Mouse (Mus musculus): ENCODE results near the gene Gm20662. TPM values are rescaled to one million over a fixed set of nuclear protein-coding genes. Genes with fewer than 3 reads are reported as not detected.
"Not testable (repeated sequence)": the region's sequence is repeated elsewhere in the genome, so short reads cannot be mapped to it uniquely, and the experiment has no call there.

Gene Gm20662
- polyA plus RNA-seq, 1 experiment from 2014 or later: 1.5 TPM

DNA sequence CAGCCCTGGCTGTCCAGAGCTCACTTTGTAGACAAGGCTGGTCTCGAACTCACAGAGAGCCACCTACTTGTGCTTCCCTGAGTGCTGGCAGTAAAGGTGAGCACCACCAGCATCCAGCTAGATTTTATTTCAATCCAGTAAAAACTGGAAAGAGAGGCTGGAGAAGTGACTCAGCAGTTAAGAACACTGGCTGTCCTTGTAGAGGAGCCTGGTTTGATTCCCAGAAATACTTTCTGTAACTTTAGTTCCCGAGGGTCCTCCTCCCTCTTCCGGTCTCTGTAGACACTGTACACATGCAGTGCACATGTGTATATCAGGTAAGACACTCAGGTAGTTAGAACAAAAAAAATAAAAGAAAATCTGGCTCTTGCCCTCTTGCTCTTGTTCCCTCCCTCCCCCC lies 8.2 kb upstream of the Gm20662 start:
- Histone ChIP-seq H3K4me1 (replicated peaks) (peaks cover 25% of the 10 kb centered on the region), H3K27me3 (replicated peaks) (no peaks in the 10 kb centered on the region), H3K9ac (no peak overlapping the region), H3K4me3 (no peak overlapping the region), H3K4me2 (no peak overlapping the region), H3K36me3 (peaks cover 7% of the 10 kb centered on the region), H3K27ac (ENCODE audit: poor library complexity, severe bottlenecking) (no peak overlapping the region), H3K9me3 (replicated peaks) (no peaks in the 10 kb centered on the region)
- WGBS: 72% methylated on average over 3 of the region's 3 CpGs
- no peak for ATAC-seq (ENCODE audit: insufficient number of reproducible peaks, low FRiP score)

GRCm38 (mm10) chr9:107992197-107992596 lies 4.0 kb upstream of the Gm20662 start, which contains the start of gene Cdhr4:
Gene Cdhr4, plus strand, starts transcription at chr9:107992497.
- Histone ChIP-seq H3K9ac (no peak within 1 kb of the TSS), H3K4me1 (replicated peaks) (peaks cover 13% of the 10 kb centered on the region), H3K9me3 (replicated peaks) (no peaks in the 10 kb centered on the region), H3K4me3 (no peak within 1 kb of the TSS), H3K27me3 (replicated peaks) (no peaks in the 10 kb centered on the region), H3K36me3 (no peaks in the 10 kb centered on the region), H3K27ac (ENCODE audit: poor library complexity, severe bottlenecking) (no peak within 1 kb of the TSS), H3K4me2 (no peak within 1 kb of the TSS)
- no peak for ATAC-seq (ENCODE audit: insufficient number of reproducible peaks, low FRiP score)
- WGBS: 62% methylated on average over 2 of the region's 2 CpGs

DNA sequence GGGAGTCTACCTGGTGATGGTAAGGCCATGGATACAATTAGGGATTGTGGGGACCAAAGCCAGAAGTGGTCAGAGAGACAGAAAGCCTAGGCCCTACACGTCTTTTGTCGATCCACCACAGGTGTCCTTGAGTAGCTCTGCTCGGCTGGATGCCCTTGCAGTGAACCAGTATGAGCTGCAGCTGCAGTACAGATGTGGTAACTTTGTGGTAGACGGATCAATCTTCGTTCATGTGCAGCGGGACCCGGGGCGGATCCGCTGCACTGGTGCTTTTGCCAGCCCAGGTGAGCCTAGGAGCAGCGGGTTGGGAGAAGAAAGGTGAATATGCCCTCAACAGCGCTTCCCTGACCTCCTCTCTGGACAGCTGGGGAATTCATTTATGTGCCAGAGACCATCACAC lies 3.1 kb upstream of the Gm20662 start:
- Histone ChIP-seq H3K4me2 (no peak overlapping the region), H3K27me3 (replicated peaks) (no peaks in the 10 kb centered on the region), H3K9me3 (replicated peaks) (no peaks in the 10 kb centered on the region), H3K27ac (ENCODE audit: poor library complexity, severe bottlenecking) (no peak overlapping the region), H3K4me3 (no peak overlapping the region), H3K9ac (no peak overlapping the region), H3K36me3 (no peaks in the 10 kb centered on the region), H3K4me1 (replicated peaks) (peaks cover 13% of the 10 kb centered on the region)
- WGBS: 93% methylated on average over 11 of the region's 11 CpGs
- ATAC-seq (ENCODE audit: insufficient number of reproducible peaks, low FRiP score): no peak

DNA sequence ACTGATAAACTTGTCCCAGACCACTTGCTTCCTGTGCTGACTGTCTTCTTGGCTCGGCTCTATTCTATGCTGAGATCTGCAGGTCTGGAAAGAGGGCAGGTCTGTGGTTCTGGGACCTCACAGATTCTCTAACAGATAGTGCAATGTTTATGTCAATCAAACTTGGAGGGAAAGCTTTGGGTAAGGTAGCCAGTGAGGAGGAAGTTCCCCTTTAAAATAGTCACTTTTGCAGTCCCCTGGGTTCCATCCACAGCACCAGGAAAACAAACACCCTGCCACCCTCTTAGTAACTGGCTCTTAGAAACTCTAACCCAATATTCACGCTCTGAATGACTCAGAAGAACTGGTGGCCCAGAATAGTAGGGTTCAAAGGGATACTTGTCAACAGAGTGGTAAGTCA lies 1.7 kb upstream of the Gm20662 start:
- no peaks in the 10 kb centered on the region for H3K9me3 ChIP-seq (replicated peaks)
- no peaks in the 10 kb centered on the region for H3K36me3 ChIP-seq
- H3K9ac ChIP-seq: 0 out of 2 replicates have a peak overlapping the region, but pooled peaks have one; percentile 10
- ATAC-seq (ENCODE audit: insufficient number of reproducible peaks, low FRiP score): no peak
- 28% methylated on average over 2 of the region's 2 CpGs for WGBS
- 0 out of 2 replicates have a peak overlapping the region, but pooled peaks have one; percentile 5 for H3K27ac ChIP-seq (ENCODE audit: poor library complexity, severe bottlenecking)
- no peak overlapping the region for H3K4me2 ChIP-seq
- no peak overlapping the region for H3K4me3 ChIP-seq
- H3K4me1 ChIP-seq (replicated peaks): peaks cover 13% of the 10 kb centered on the region
- H3K27me3 ChIP-seq (replicated peaks): 0 out of 2 replicates have a peak, but pooled peaks cover 3% of the 10 kb centered on the region

- H3K4me3 ChIP-seq: no peak overlapping the region
- no peak overlapping the region for H3K4me2 ChIP-seq
- no peaks in the 10 kb centered on the region for H3K9me3 ChIP-seq (replicated peaks)
- H3K9ac ChIP-seq: no peak overlapping the region
- H3K4me1 ChIP-seq (replicated peaks): peaks cover 13% of the 10 kb centered on the region
- H3K27ac ChIP-seq (ENCODE audit: poor library complexity, severe bottlenecking): no peak overlapping the region
- H3K36me3 ChIP-seq: no peaks in the 10 kb centered on the region
- WGBS: 88% methylated on average over 21 of the region's 21 CpGs
- H3K27me3 ChIP-seq (replicated peaks): 0 out of 2 replicates have a peak, but pooled peaks cover 3% of the 10 kb centered on the region
- no peak for ATAC-seq (ENCODE audit: insufficient number of reproducible peaks, low FRiP score)
Measured at GRCm38 (mm10) chr9:107995513-107995912, 636 bp upstream of the Gm20662 start.

GRCm38 (mm10) chr9:108001922-108002770 lies 6.0 kb downstream of the Gm20662 start, which contains the start of gene Ip6k1:
Gene Ip6k1, plus strand, starts transcription at chr9:108002501.
- Histone ChIP-seq H3K4me1 (replicated peaks) (peaks cover 25% of the 10 kb centered on the region), H3K27ac (ENCODE audit: poor library complexity, severe bottlenecking) (peak within 1 kb of the TSS; percentile 97), H3K27me3 (replicated peaks) (0 out of 2 replicates have a peak, but pooled peaks cover 3% of the 10 kb centered on the region), H3K4me2 (peak within 1 kb of the TSS; percentile 83), H3K36me3 (0 out of 2 replicates have a peak, but pooled peaks cover 3% of the 10 kb centered on the region), H3K4me3 (peak within 1 kb of the TSS; percentile 97), H3K9me3 (replicated peaks) (no peaks in the 10 kb centered on the region), H3K9ac (peak within 1 kb of the TSS; percentile 98)
- ATAC-seq (ENCODE audit: insufficient number of reproducible peaks, low FRiP score): peak; percentile 98
- under 1% methylated on average over 51 of the region's 51 CpGs for WGBS

DNA sequence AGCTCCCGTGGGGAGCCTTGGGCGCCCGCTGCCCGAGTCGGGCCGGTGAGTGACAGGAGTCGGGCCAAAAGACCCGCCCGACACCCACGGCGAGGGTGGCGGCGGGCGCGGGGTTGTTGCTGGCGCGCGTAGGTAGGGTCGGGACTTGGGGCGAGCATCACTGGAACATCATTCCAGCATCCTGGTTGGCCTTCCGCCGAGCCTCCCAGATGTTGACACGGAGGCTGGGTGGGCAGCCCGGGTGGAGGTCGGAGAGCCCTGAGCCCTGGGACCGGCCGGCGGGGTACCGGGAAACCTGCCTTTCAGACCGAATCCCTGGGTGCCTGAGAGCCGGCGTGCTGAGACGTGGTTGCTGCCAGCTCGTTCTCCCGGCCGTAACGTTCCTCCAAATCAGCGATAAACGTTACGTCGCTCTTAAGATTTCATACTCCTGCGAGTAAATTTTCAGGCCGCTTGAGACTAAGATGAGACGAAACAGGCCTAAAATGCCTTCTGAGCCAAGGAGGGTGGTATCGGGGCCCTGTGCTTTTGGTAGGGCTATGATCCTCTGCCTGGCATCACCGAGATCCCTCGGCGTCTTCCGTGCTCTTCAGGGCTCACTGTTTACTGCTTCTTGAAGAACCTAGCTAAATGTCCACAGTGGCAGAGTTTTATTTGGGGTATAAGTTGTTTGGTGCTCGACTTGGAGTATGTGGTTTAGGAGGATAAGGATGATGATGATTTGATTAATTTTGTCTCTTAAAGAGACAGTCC lies 6.8 kb downstream of the Gm20662 start:
- ATAC-seq (ENCODE audit: insufficient number of reproducible peaks, low FRiP score): peak; percentile 53
- Histone ChIP-seq H3K9ac (peak overlapping the region; percentile 98), H3K27me3 (replicated peaks) (0 out of 2 replicates have a peak, but pooled peaks cover 3% of the 10 kb centered on the region), H3K4me3 (peak overlapping the region; percentile 97), H3K36me3 (0 out of 2 replicates have a peak, but pooled peaks cover 3% of the 10 kb centered on the region), H3K4me2 (peak overlapping the region; percentile 83), H3K9me3 (replicated peaks) (no peaks in the 10 kb centered on the region), H3K4me1 (replicated peaks) (peaks cover 25% of the 10 kb centered on the region), H3K27ac (ENCODE audit: poor library complexity, severe bottlenecking) (peak overlapping the region; percentile 97)
- under 1% methylated on average over 50 of the region's 50 CpGs for WGBS

DNA sequence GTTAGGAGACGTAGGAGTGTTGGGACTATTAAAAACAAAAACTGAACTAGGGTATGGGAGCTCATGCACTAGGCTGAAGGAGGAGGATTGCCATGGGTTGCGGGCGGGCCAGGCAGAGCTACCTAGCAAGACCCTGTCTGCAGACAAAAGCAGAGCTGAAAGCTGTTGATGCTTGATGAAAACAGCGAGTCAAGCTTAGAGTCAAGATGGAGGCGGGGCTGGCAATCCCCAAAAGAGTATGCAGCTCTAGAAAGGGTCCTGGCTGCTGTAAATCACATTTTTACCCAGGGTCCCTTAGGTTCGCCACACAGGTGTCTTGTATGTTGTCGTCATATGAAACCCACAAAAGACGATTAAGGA lies 7.4 kb downstream of the Gm20662 start:
- 0 out of 2 replicates have a peak, but pooled peaks cover 3% of the 10 kb centered on the region for H3K27me3 ChIP-seq (replicated peaks)
- H3K4me3 ChIP-seq: peak overlapping the region; percentile 97
- H3K9me3 ChIP-seq (replicated peaks): no peaks in the 10 kb centered on the region
- ATAC-seq (ENCODE audit: insufficient number of reproducible peaks, low FRiP score): no peak
- peaks cover 31% of the 10 kb centered on the region for H3K4me1 ChIP-seq (replicated peaks)
- H3K4me2 ChIP-seq: peak overlapping the region; percentile 83
- H3K36me3 ChIP-seq: 0 out of 2 replicates have a peak, but pooled peaks cover 3% of the 10 kb centered on the region
- 23% methylated on average over 8 of the region's 8 CpGs for WGBS
- peak overlapping the region; percentile 98 for H3K9ac ChIP-seq
- peak overlapping the region; percentile 97 for H3K27ac ChIP-seq (ENCODE audit: poor library complexity, severe bottlenecking)

DNA sequence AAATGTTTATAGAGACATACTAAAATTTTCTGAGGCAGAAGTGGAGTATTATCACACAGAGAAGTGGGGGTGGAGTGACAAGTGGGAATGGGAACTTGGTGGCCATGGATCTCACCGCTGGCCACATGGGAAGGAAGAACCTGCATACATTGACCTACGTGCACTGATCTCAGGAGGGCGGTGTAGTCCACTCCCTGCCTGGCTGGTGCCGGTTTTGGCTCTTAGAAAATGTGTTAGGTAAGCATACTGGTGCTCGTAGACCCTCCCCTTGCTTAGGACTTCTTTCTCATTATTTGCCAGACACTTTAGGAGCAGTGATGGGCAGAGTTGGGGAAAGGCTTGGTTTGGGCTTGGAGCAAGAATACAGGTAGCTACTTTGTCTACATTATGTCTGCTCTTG lies 11.9 kb downstream of the Gm20662 start:
- peaks cover 11% of the 10 kb centered on the region; the same call in 1 of the 2 replicates for H3K36me3 ChIP-seq
- no peak overlapping the region for H3K4me2 ChIP-seq
- H3K9ac ChIP-seq: 0 out of 2 replicates have a peak overlapping the region, but pooled peaks have one; percentile 41
- H3K4me3 ChIP-seq: no peak overlapping the region
- ATAC-seq (ENCODE audit: insufficient number of reproducible peaks, low FRiP score): no peak
- H3K9me3 ChIP-seq (replicated peaks): no peaks in the 10 kb centered on the region
- no peak overlapping the region for H3K27ac ChIP-seq (ENCODE audit: poor library complexity, severe bottlenecking)
- 92% methylated on average over 5 of the region's 5 CpGs for WGBS
- no peaks in the 10 kb centered on the region for H3K27me3 ChIP-seq (replicated peaks)
- H3K4me1 ChIP-seq (replicated peaks): peaks cover 30% of the 10 kb centered on the region

- H3K36me3 ChIP-seq: peaks cover 12% of the 10 kb centered on the region; the same call in 1 of the 2 replicates
- H3K27me3 ChIP-seq (replicated peaks): no peaks in the 10 kb centered on the region
- ATAC-seq (ENCODE audit: insufficient number of reproducible peaks, low FRiP score): no peak
- H3K4me3 ChIP-seq: no peak overlapping the region
- H3K4me1 ChIP-seq (replicated peaks): peaks cover 14% of the 10 kb centered on the region
- no peak overlapping the region for H3K9ac ChIP-seq
- H3K9me3 ChIP-seq (replicated peaks): no peaks in the 10 kb centered on the region
- no peak overlapping the region for H3K27ac ChIP-seq (ENCODE audit: poor library complexity, severe bottlenecking)
- H3K4me2 ChIP-seq: no peak overlapping the region
Measured at GRCm38 (mm10) chr9:108010385-108010784, 14.2 kb downstream of the Gm20662 start.

DNA sequence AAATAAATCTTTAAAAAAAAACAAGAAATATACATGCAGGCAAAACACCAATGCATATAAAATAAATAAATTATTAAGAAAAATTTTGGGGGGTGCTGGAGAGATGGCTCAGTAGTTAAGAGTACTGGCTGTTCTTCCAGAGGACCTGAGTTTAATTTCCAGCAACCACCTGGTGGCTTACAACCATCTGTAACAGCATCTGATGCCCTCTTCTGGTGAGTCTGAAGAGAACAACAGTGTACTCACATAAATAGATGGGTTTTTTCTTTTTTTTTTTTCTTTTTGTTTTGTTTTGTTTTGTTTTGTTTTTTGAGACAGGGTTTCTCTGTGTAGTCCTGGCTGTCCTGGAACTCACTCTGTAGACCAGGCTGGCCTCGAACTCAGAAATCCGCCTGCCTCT lies 17.4 kb downstream of the Gm20662 start:
- not testable (repeated sequence) for H3K4me1 ChIP-seq (replicated peaks); H3K4me3 ChIP-seq; H3K4me2 ChIP-seq; H3K27me3 ChIP-seq (replicated peaks); H3K9me3 ChIP-seq (replicated peaks); ATAC-seq (ENCODE audit: insufficient number of reproducible peaks, low FRiP score); H3K9ac ChIP-seq; H3K27ac ChIP-seq (ENCODE audit: poor library complexity, severe bottlenecking)
- 97% methylated on average over 2 of the region's 2 CpGs for WGBS
- H3K36me3 ChIP-seq: peaks cover 18% of the 10 kb centered on the region; the same call in 1 of the 2 replicates

Measured in heart, embryonic 12.5 days (tissue).